In the genomic region with DNA sequence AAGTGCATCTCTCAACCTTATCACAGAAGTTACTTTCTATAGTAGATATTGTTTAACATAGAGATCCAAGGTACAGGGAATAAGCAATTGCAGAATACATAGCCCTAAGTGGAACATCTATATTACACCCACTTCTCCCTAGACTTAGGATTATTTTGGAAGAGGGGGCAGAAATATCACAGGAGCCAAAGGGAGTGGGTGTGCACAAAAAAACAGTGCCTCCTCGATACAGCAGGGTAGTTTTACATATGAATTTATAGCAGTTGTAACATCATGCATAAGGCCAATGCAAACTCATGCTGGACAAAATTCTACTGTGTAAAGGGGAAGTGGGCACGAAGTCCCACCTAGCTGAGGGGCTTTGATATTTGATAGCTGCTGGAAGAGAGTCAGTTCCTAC, we compare ENCODE assay signal across 17 mouse cellular contexts. TPM values are rescaled to one million over a fixed set of nuclear protein-coding genes. Genes with fewer than 3 reads are reported as not detected.
A peak's percentile ranks its signal among the peaks of the same experiment; 100 is the strongest.
DNase-seq lines count a peak whose midpoint lies in the region.
"Had no signal": no experiment of that assay in that cellular context is flagged by ENCODE, and none has a peak within 500 bp of the region (broad histone marks: within the 10 kb centered on the region; RNA-seq: fewer than 3 reads in every experiment).

No protein-coding gene starts in this region.

- intact Hi-C loops in heart, postnatal 14 days (cut with DNase I) = no loop called here

- peak; percentile 23 to 54 for DNase-seq in frontal cortex, adult 2 months (ENCODE audit: extremely low spot score in 1 of 2, low spot score in 1 of 2)
- no peak for DNase-seq in frontal cortex, postnatal 10 days (ENCODE audit: low spot score in 2 of 2)
- peak; percentile 34 for DNase-seq in right cerebral cortex, adult 18-20 months
- DNase-seq in right cerebral cortex, postnatal 14 days = no peak
- DNase-seq in right cerebral cortex, postnatal 36 days (ENCODE audit: low spot score in 2 of 2) = peak; percentile 11 to 43
- DNase-seq in right cerebral cortex, postnatal 25 days = no peak
- DNase-seq in telencephalon, adult 2 months (ENCODE audit: low read depth, low spot score) = peak; percentile 77
- no peak for DNase-seq in heart, postnatal 14 days
- DNase-seq: adrenal gland, adult 2 months; adrenal gland, postnatal 10 days; adrenal gland, postnatal 25 days; cerebellum, adult 11-12 months; cerebellum, adult 2 months; cerebellum, adult 9-10 months; cerebellum, postnatal 10 days; cerebellum, postnatal 25 days had no signal

RNA-seq across cellular contexts. Expression of a gene that starts 38.5 kb away (rescaled TPM):
- polyA plus RNA-seq in frontal cortex, adult 2 months (2012; rRNA removed) = 9.9 and 10.0 TPM in 2 replicates
- total RNA-seq in heart, postnatal 14 days (2021) = 10 to 100 TPM; 30.3 to 37.1 TPM
- total RNA-seq: MEL had no signal

Comparison
In these comparisons a context has a peak if more than half of its experiments do, and no peak if none do; other contexts are left out.
1. DNase-seq: peak in frontal cortex, adult 2 months (2 of 2), right cerebral cortex, adult 18-20 months (single experiment), right cerebral cortex, postnatal 36 days (2 of 2) and telencephalon, adult 2 months (single experiment); none in frontal cortex, postnatal 10 days (0 of 2), right cerebral cortex, postnatal 14 days (single experiment), right cerebral cortex, postnatal 25 days (single experiment) and heart, postnatal 14 days (0 of 2).